Mouse (Mus musculus): Measurements from ENCODE around the gene Gipr. TPM values are rescaled to one million over a fixed set of nuclear protein-coding genes. Genes with fewer than 3 reads are reported as not detected.
A peak's percentile ranks its signal among the peaks of the same experiment; 100 is the strongest.
"Not testable (repeated sequence)": the region's sequence is repeated elsewhere in the genome, so short reads cannot be mapped to it uniquely, and the experiment has no call there.

Gipr gene
- polyA plus RNA-seq, 1 experiment from 2014 or later, result 0.37 TPM

GRCm38 (mm10) chr7:19163752-19164151 is 2.2 kb downstream of the Gipr start:
- Histone ChIP-seq H3K36me3 (no peaks in the 10 kb centered on the region), H3K4me1 (peaks cover 35% of the 10 kb centered on the region), H3K27ac (no peak overlapping the region), H3K4me3 (no peak overlapping the region), H3K27me3 (peaks cover 69% of the 10 kb centered on the region), H3K9ac (no peak overlapping the region), H3K4me2 (peak overlapping the region; percentile 48), H3K9me3 (no peaks in the 10 kb centered on the region)
- WGBS, result 26% methylated on average over 12 of the region's 12 CpGs
- ATAC-seq (ENCODE audit: insufficient number of reproducible peaks, insufficient read depth, low FRiP score, low TSS enrichment, low read depth), result peak; percentile 35; the same call in 1 of the 2 replicates

DNA sequence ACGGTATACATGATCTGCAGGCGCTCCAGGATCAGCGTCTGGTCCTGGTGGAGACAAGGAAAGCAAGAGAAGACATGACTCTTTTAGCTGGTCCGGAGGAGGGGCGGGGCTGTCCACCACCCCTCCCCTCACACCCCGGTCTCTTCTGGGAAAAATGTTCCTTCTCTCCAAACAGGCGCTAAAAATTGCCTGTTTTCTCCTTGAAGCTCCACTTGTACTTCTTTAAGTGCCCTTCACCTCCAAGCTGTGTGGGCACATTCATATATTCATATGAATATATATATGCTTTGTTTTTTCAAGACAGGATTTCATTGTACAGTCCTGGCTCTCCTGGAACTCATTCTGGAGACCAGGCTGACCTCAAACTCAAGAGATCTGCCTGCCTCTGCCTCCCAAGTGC is 3.0 kb downstream of the Gipr start:
- Histone ChIP-seq H3K27me3 (peaks cover 74% of the 10 kb centered on the region), H3K9ac (no peak overlapping the region), H3K4me3 (no peak overlapping the region), H3K4me1 (peaks cover 35% of the 10 kb centered on the region), H3K4me2 (no peak overlapping the region), H3K36me3 (no peaks in the 10 kb centered on the region), H3K27ac (no peak overlapping the region), H3K9me3 (no peaks in the 10 kb centered on the region)
- no peak for ATAC-seq (ENCODE audit: insufficient number of reproducible peaks, insufficient read depth, low FRiP score, low TSS enrichment, low read depth)
- 83% methylated on average over 7 of the region's 7 CpGs for WGBS

DNA sequence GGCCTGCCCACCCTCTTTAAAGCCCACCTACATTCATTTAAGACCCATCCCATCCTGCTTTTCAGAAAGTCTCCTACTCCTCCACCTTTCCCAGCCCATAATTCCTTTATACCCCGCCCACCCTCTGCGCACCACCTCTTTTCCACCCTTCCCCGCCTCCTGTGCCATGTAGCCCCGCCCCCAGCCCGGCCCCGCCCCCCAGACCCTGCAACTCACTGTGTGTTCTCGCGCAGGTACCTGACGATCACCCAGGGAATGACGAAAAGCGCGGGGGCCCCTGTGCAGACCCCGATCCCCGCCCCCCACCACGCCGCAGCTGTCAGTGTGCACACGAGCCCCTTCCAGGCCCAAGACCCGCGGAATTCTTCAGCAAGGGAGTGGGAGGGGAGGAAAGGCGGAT is 5.8 kb downstream of the Gipr start:
- Histone ChIP-seq H3K4me2 (peak overlapping the region; percentile 68), H3K36me3 (peaks cover 3% of the 10 kb centered on the region; the same call in 1 of the 2 replicates), H3K9me3 (no peaks in the 10 kb centered on the region), H3K4me1 (peaks cover 46% of the 10 kb centered on the region), H3K4me3 (peak overlapping the region; percentile 43), H3K27ac (no peak overlapping the region), H3K9ac (peak overlapping the region; percentile 52; the same call in 1 of the 2 replicates), H3K27me3 (peaks cover 56% of the 10 kb centered on the region)
- ATAC-seq (ENCODE audit: insufficient number of reproducible peaks, insufficient read depth, low FRiP score, low TSS enrichment, low read depth), result peak; percentile 40
- under 1% methylated on average over 20 of the region's 20 CpGs for WGBS

- 14% methylated on average over 18 of the region's 18 CpGs for WGBS
- H3K4me3 ChIP-seq, result peak overlapping the region; percentile 43; the same call in 1 of the 2 replicates
- H3K36me3 ChIP-seq, result peaks cover 10% of the 10 kb centered on the region; the same call in 1 of the 2 replicates
- peaks cover 39% of the 10 kb centered on the region for H3K4me1 ChIP-seq
- H3K9me3 ChIP-seq, result no peaks in the 10 kb centered on the region
- H3K27me3 ChIP-seq, result peaks cover 49% of the 10 kb centered on the region
- no peak overlapping the region for H3K27ac ChIP-seq
- ATAC-seq (ENCODE audit: insufficient number of reproducible peaks, insufficient read depth, low FRiP score, low TSS enrichment, low read depth), result no peak
- peak overlapping the region; percentile 68 for H3K4me2 ChIP-seq
- H3K9ac ChIP-seq, result peak overlapping the region; percentile 27; the same call in 1 of the 2 replicates
Observed at GRCm38 (mm10) chr7:19159411-19159810, 6.5 kb downstream of the Gipr start.

DNA sequence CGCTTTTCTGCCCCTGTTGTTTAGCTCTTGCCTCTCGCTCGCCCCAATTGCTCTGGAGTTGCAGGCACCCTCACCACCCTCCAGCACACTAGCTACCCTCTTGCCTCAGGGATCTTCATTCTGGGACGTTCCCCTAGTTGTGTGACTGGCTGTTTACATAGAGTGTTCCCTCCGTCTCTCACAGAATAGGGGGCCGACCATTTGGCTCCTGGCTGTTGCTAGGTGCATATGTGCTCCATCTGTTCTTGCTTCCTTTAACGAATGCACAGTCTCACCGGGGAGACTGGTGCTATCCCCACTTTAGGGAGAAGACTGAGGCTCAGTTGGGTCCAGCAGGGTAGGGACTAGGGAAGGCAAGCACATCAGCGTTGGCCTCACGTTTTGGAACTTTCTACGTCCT is 7.3 kb downstream of the Gipr start:
- Histone ChIP-seq H3K27me3 (peaks cover 40% of the 10 kb centered on the region), H3K4me2 (no peak overlapping the region), H3K9ac (no peak overlapping the region), H3K36me3 (peaks cover 15% of the 10 kb centered on the region), H3K27ac (no peak overlapping the region), H3K4me3 (no peak overlapping the region), H3K4me1 (peaks cover 31% of the 10 kb centered on the region), H3K9me3 (no peaks in the 10 kb centered on the region)
- no peak for ATAC-seq (ENCODE audit: insufficient number of reproducible peaks, insufficient read depth, low FRiP score, low TSS enrichment, low read depth)
- WGBS, result 66% methylated on average over 11 of the region's 11 CpGs

GRCm38 (mm10) chr7:19157160-19157800 is 8.6 kb downstream of the Gipr start:
- peak; percentile 65 for ATAC-seq (ENCODE audit: insufficient number of reproducible peaks, insufficient read depth, low FRiP score, low TSS enrichment, low read depth)
- Histone ChIP-seq H3K9me3 (no peaks in the 10 kb centered on the region), H3K4me2 (peak overlapping the region; percentile 38), H3K4me3 (no peak overlapping the region), H3K27ac (peak overlapping the region; percentile 29; the same call in 1 of the 2 replicates), H3K27me3 (peaks cover 30% of the 10 kb centered on the region), H3K9ac (peak overlapping the region; percentile 44; the same call in 1 of the 2 replicates), H3K36me3 (peaks cover 28% of the 10 kb centered on the region), H3K4me1 (peaks cover 29% of the 10 kb centered on the region)
- WGBS, result 5% methylated on average over 30 of the region's 30 CpGs

GRCm38 (mm10) chr7:19155825-19156475 is 10.0 kb downstream of the Gipr start:
- no peak overlapping the region for H3K9ac ChIP-seq
- 49% methylated on average over 12 of the region's 13 CpGs for WGBS
- H3K4me3 ChIP-seq, result no peak overlapping the region
- H3K27me3 ChIP-seq, result peaks cover 27% of the 10 kb centered on the region
- H3K27ac ChIP-seq, result no peak overlapping the region
- no peaks in the 10 kb centered on the region for H3K9me3 ChIP-seq
- no peak for ATAC-seq (ENCODE audit: insufficient number of reproducible peaks, insufficient read depth, low FRiP score, low TSS enrichment, low read depth)
- H3K36me3 ChIP-seq, result peaks cover 41% of the 10 kb centered on the region
- H3K4me2 ChIP-seq, result no peak overlapping the region
- H3K4me1 ChIP-seq, result peaks cover 36% of the 10 kb centered on the region

DNA sequence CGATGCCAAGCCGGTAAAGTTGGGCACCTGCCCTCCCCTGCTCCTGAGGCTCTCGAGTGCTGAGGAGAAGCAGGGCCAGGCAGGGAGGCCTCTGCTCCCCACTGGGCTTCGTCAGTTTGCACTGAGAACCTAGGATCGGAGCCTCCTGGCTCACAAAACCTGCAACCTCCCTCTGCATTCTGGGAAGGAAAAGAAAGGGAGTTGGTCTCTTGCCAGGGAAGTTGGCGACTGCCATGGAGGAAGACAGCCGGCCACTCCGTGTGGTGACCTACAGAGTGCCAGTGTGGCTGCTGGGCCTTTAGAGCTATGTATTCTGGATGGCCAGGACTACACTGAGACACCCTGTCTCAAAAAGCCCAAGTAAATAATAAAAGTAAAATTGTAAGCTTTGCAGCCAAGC is 11.1 kb downstream of the Gipr start:
- peaks cover 37% of the 10 kb centered on the region for H3K4me1 ChIP-seq
- peaks cover 15% of the 10 kb centered on the region for H3K27me3 ChIP-seq
- no peak overlapping the region for H3K4me3 ChIP-seq
- WGBS, result 85% methylated on average over 8 of the region's 8 CpGs
- no peaks in the 10 kb centered on the region for H3K9me3 ChIP-seq
- 0 out of 2 replicates have a peak overlapping the region, but pooled peaks have one; percentile 27 for H3K9ac ChIP-seq
- peaks cover 41% of the 10 kb centered on the region for H3K36me3 ChIP-seq
- no peak overlapping the region for H3K27ac ChIP-seq
- no peak for ATAC-seq (ENCODE audit: insufficient number of reproducible peaks, insufficient read depth, low FRiP score, low TSS enrichment, low read depth)
- no peak overlapping the region for H3K4me2 ChIP-seq

- WGBS, result 90% methylated on average over 10 of the region's 10 CpGs
- not testable (repeated sequence) for H3K4me2 ChIP-seq
Observed at GRCm38 (mm10) chr7:19151121-19151520, 14.8 kb downstream of the Gipr start.

GRCm38 (mm10) chr7:19149626-19150025 is 16.3 kb downstream of the Gipr start, which contains the start of gene Snrpd2:
Snrpd2 (plus strand) TSS chr7:19149722.
- no peaks in the 10 kb centered on the region for H3K9me3 ChIP-seq
- H3K4me2 ChIP-seq, result peak within 1 kb of the TSS; percentile 86
- H3K9ac ChIP-seq, result peak within 1 kb of the TSS; percentile 83
- H3K27me3 ChIP-seq, result no peaks in the 10 kb centered on the region
- peak within 1 kb of the TSS; percentile 85 for H3K27ac ChIP-seq
- H3K4me3 ChIP-seq, result peak within 1 kb of the TSS; percentile 77
- peak; percentile 90 for ATAC-seq (ENCODE audit: insufficient number of reproducible peaks, insufficient read depth, low FRiP score, low TSS enrichment, low read depth)
- H3K36me3 ChIP-seq, result peaks cover 36% of the 10 kb centered on the region
- WGBS, result under 1% methylated on average over 24 of the region's 24 CpGs
- H3K4me1 ChIP-seq, result peaks cover 29% of the 10 kb centered on the region

More at GRCm38 (mm10) chr7:19151121-19151520, 14.8 kb downstream of the Gipr start:
- not testable (repeated sequence) for ATAC-seq (ENCODE audit: insufficient number of reproducible peaks, insufficient read depth, low FRiP score, low TSS enrichment, low read depth); H3K27me3 ChIP-seq; H3K27ac ChIP-seq; H3K9me3 ChIP-seq; H3K4me3 ChIP-seq
- H3K36me3 ChIP-seq, result peaks cover 41% of the 10 kb centered on the region
- peaks cover 32% of the 10 kb centered on the region for H3K4me1 ChIP-seq
- peak overlapping the region; percentile 83; the same call in 1 of the 2 replicates for H3K9ac ChIP-seq

- WGBS, result under 1% methylated on average over 43 of the region's 43 CpGs
- Histone ChIP-seq H3K27ac (peak within 1 kb of the TSS; percentile 85), H3K4me1 (peaks cover 29% of the 10 kb centered on the region), H3K9me3 (no peaks in the 10 kb centered on the region), H3K36me3 (peaks cover 33% of the 10 kb centered on the region), H3K4me3 (peak within 1 kb of the TSS; percentile 77), H3K27me3 (no peaks in the 10 kb centered on the region), H3K9ac (peak within 1 kb of the TSS; percentile 83), H3K4me2 (peak within 1 kb of the TSS; percentile 86)
- peak; percentile 96 for ATAC-seq (ENCODE audit: insufficient number of reproducible peaks, insufficient read depth, low FRiP score, low TSS enrichment, low read depth)
Observed at GRCm38 (mm10) chr7:19148875-19149541, 16.9 kb downstream of the Gipr start, which contains the start of gene Qpctl. Qpctl (minus strand) TSS chr7:19149291.
